Mouse (Mus musculus): Measurements from ENCODE around the gene Cacng7.

GRCm38 (mm10) chr7:3292791-3293190, 40.0 kb upstream of the Cacng7 start:
- TF ChIP-seq POLR2A (IDR thresholded peaks at IDR 0.05; ENCODE audit: low read depth, low read length) (peak; percentile 46), CTCF (IDR thresholded peaks at IDR 0.05; ENCODE audit: borderline replicate concordance, insufficient read depth, low read length) (no peak)
